Comparison of ENCODE assay signal across 11 mouse cellular contexts in genomic region chr14:56572546-56572945, GRCm38 (mm10). TPM values are rescaled to one million over a fixed set of nuclear protein-coding genes. Genes with fewer than 3 reads are reported as not detected.
DNase-seq lines count a peak whose midpoint lies in the region; ATAC-seq and TF ChIP-seq lines count a peak whose summit lies in the region.
"Had no signal": no experiment of that assay in that cellular context is flagged by ENCODE, and none has a peak within 500 bp of the region (broad histone marks: within the 10 kb centered on the region; RNA-seq: fewer than 3 reads in every experiment).

No protein-coding gene starts in this region.

- H3K36me3 ChIP-seq in lung, embryonic 15.5 days = no peaks in the 10 kb centered on the region
- H3K36me3 ChIP-seq in forebrain, postnatal 0 days (ENCODE audit: insufficient read depth) = no peaks in the 10 kb centered on the region
- H3K36me3 ChIP-seq in liver, embryonic 14.5 days (replicated peaks; ENCODE audit: control insufficient read depth, insufficient read depth, low read depth) = no peaks in the 10 kb centered on the region
- no peaks in the 10 kb centered on the region for H3K36me3 ChIP-seq in stomach, embryonic 16.5 days (ENCODE audit: control insufficient read depth, insufficient read depth, low read length)

- no peak overlapping the region for H3K27ac ChIP-seq in lung, embryonic 15.5 days
- no peak overlapping the region for H3K27ac ChIP-seq in forebrain, postnatal 0 days (ENCODE audit: low read depth, low read length)
- H3K27ac ChIP-seq in liver, embryonic 14.5 days = no peak overlapping the region
- no peak overlapping the region for H3K27ac ChIP-seq in stomach, embryonic 16.5 days (ENCODE audit: low read length)

- H3K4me3 ChIP-seq in lung, embryonic 15.5 days = peak overlapping the region; percentile 97; the same call in 1 of the 2 replicates
- peak overlapping the region; percentile 79; the same call in 1 of the 2 replicates for H3K4me3 ChIP-seq in forebrain, postnatal 0 days (ENCODE audit: low read depth, low read length)
- H3K4me3 ChIP-seq in liver, embryonic 14.5 days (ENCODE audit: insufficient read depth in 1 of 2, low read depth in 2 of 2, low read length in 2 of 2) = peak overlapping the region in 1 of 2 experiments; percentile 89; a peak in 2 of 4 replicates
- H3K4me3 ChIP-seq in stomach, embryonic 16.5 days (replicated peaks; ENCODE audit: low read length) = no peak overlapping the region

- H3K9me3 ChIP-seq in lung, embryonic 15.5 days = no peaks in the 10 kb centered on the region
- no peaks in the 10 kb centered on the region for H3K9me3 ChIP-seq in forebrain, postnatal 0 days (ENCODE audit: low read length)
- H3K9me3 ChIP-seq in liver, embryonic 14.5 days (ENCODE audit: control insufficient read depth, low read length) = no peaks in the 10 kb centered on the region
- no peaks in the 10 kb centered on the region for H3K9me3 ChIP-seq in stomach, embryonic 16.5 days (replicated peaks; ENCODE audit: control insufficient read depth, low read length)
- H3K9me3 ChIP-seq: G1E had no signal

- no peak for TF ChIP-seq CTCF in forebrain, postnatal 0 days (IDR thresholded peaks at IDR 0.05; ENCODE audit: low read depth)
- TF ChIP-seq CTCF in liver, embryonic 14.5 days (IDR thresholded peaks at IDR 0.05; ENCODE audit: low read depth) = no peak

- no peaks in the 10 kb centered on the region for H3K27me3 ChIP-seq in lung, embryonic 15.5 days
- no peaks in the 10 kb centered on the region for H3K27me3 ChIP-seq in forebrain, postnatal 0 days (ENCODE audit: insufficient read depth, low read length)
- H3K27me3 ChIP-seq in liver, embryonic 14.5 days (ENCODE audit: control insufficient read depth, insufficient read depth, low read length) = no peaks in the 10 kb centered on the region
- H3K27me3 ChIP-seq in stomach, embryonic 16.5 days (ENCODE audit: control insufficient read depth, insufficient read depth, low read length) = no peaks in the 10 kb centered on the region

- DNase-seq in lung, postnatal 25 days (ENCODE audit: low spot score) = no peak
- DNase-seq in forebrain, postnatal 0 days = no peak
- DNase-seq in liver, embryonic 14.5 days (ENCODE audit: low read depth in 3 of 3, low spot score in 3 of 3) = no peak
- no peak for DNase-seq in layer of hippocampus, adult 11-12 months (ENCODE audit: low spot score)
- DNase-seq in adrenal gland, postnatal 36 days = no peak
- DNase-seq: adrenal gland, postnatal 14 days; cerebellum, postnatal 36 days; right cerebral cortex, adult 18-20 months had no signal

- WGBS in lung, embryonic 15.5 days = 62% methylated on average over 2 of the region's 2 CpGs
- WGBS in forebrain, postnatal 0 days = 73% methylated on average over 2 of the region's 2 CpGs
- 65% methylated on average over 2 of the region's 2 CpGs for WGBS in liver, embryonic 14.5 days (ENCODE audit: insufficient replicate concordance)
- WGBS in stomach, embryonic 16.5 days = 64% methylated on average over 2 of the region's 2 CpGs

- H3K9ac ChIP-seq in lung, embryonic 15.5 days = no peak overlapping the region
- H3K9ac ChIP-seq in forebrain, postnatal 0 days = no peak overlapping the region
- no peak overlapping the region for H3K9ac ChIP-seq in liver, embryonic 14.5 days (replicated peaks)
- no peak overlapping the region for H3K9ac ChIP-seq in stomach, embryonic 16.5 days (ENCODE audit: low read length)

- H3K4me1 ChIP-seq in lung, embryonic 15.5 days = peaks cover 26% of the 10 kb centered on the region; the same call in 1 of the 2 replicates
- peaks cover 5% of the 10 kb centered on the region; the same call in 1 of the 2 replicates for H3K4me1 ChIP-seq in forebrain, postnatal 0 days (ENCODE audit: insufficient read depth)
- H3K4me1 ChIP-seq in liver, embryonic 14.5 days (replicated peaks; ENCODE audit: control insufficient read depth in 2 of 2, insufficient read depth in 2 of 2, low read length in 1 of 2) = peaks cover 7 to 15% of the 10 kb centered on the region in 2 experiments
- peaks cover 11% of the 10 kb centered on the region for H3K4me1 ChIP-seq in stomach, embryonic 16.5 days (ENCODE audit: control insufficient read depth, insufficient read depth, low read length)

- peak overlapping the region; percentile 77 for H3K4me2 ChIP-seq in lung, embryonic 15.5 days
- peak overlapping the region; percentile 44 for H3K4me2 ChIP-seq in forebrain, postnatal 0 days (ENCODE audit: low read depth)
- peak overlapping the region; percentile 84 for H3K4me2 ChIP-seq in liver, embryonic 14.5 days (ENCODE audit: low read depth)
- H3K4me2 ChIP-seq in stomach, embryonic 16.5 days (ENCODE audit: low read depth, low read length) = 0 out of 2 replicates have a peak overlapping the region, but pooled peaks have one; percentile 69

- no peak for TF ChIP-seq EP300 in liver, embryonic 14.5 days (IDR thresholded peaks at IDR 0.05; ENCODE audit: low read depth)

- ATAC-seq in lung, embryonic 15.5 days (ENCODE audit: borderline replicate concordance, extremely low read depth, low FRiP score, low TSS enrichment) = no peak
- ATAC-seq in forebrain, postnatal 0 days = no peak
- ATAC-seq in liver, embryonic 14.5 days (ENCODE audit: insufficient read depth) = no peak
- ATAC-seq in stomach, embryonic 16.5 days (ENCODE audit: insufficient read depth, low FRiP score) = no peak

RNA-seq across cellular contexts. Expression of gene Cenpj, which starts 2.7 kb away (rescaled TPM):
- 11.7 and 13.0 TPM in 2 replicates for polyA plus RNA-seq in lung, embryonic 15.5 days (2015; fragmentation: Nextera tagmentation; extraction: Ambion mirVana)
- total RNA-seq in forebrain, postnatal 0 days (2014; rRNA removed) = 5.3 and 6.2 TPM in 2 replicates
- 4.4 and 4.8 TPM in 2 replicates for polyA plus RNA-seq in forebrain, postnatal 0 days (2015; fragmentation: Nextera tagmentation; extraction: Ambion mirVana)
- polyA plus RNA-seq in liver, embryonic 14.5 days (2012; rRNA removed) = 1.9 and 4.2 TPM in 2 replicates
- polyA plus RNA-seq in liver, embryonic 14.5 days (2014; fragmentation: Nextera tagmentation; extraction: Ambion mirVana) = 3.9 and 4.0 TPM in 2 replicates
- 6.8 and 7.0 TPM in 2 replicates for polyA plus RNA-seq in stomach, embryonic 16.5 days (2015; fragmentation: Nextera tagmentation; extraction: Ambion mirVana)
- 1 to 10 TPM; 7.3 to 9.0 TPM for total RNA-seq in adrenal gland, postnatal 36 days (2021)

RNA-seq across cellular contexts. Expression of gene Parp4, which starts 2.9 kb away (rescaled TPM):
- polyA plus RNA-seq in lung, embryonic 15.5 days (2015; fragmentation: Nextera tagmentation; extraction: Ambion mirVana) = 4.2 and 5.0 TPM in 2 replicates
- 0.77 and 1.3 TPM in 2 replicates for total RNA-seq in forebrain, postnatal 0 days (2014; rRNA removed)
- polyA plus RNA-seq in forebrain, postnatal 0 days (2015; fragmentation: Nextera tagmentation; extraction: Ambion mirVana) = 0.60 and 0.80 TPM in 2 replicates
- polyA plus RNA-seq in liver, embryonic 14.5 days (2012; rRNA removed) = 1.3 and 1.7 TPM in 2 replicates
- 1.8 TPM in 2 replicates for polyA plus RNA-seq in liver, embryonic 14.5 days (2014; fragmentation: Nextera tagmentation; extraction: Ambion mirVana)
- 7.2 and 8.4 TPM in 2 replicates for polyA plus RNA-seq in stomach, embryonic 16.5 days (2015; fragmentation: Nextera tagmentation; extraction: Ambion mirVana)
- total RNA-seq in adrenal gland, postnatal 36 days (2021) = 10 to 100 TPM; 32.6 to 39.3 TPM
